Mouse (Mus musculus) kidney, postnatal 0 days (tissue): ENCODE results near the gene Olfr1201. TPM values are rescaled to one million over a fixed set of nuclear protein-coding genes. Genes with fewer than 3 reads are reported as not detected.

Experiments used
- ATAC-seq: fragments of 200-750 bp; cut with Nextera tagmentation; replicated peaks from 2 replicates; pipeline ENCODE4 v1.8.0; 2017; ENCODE audit warnings: low read depth, moderate number of reproducible peaks, moderate TSS enrichment, moderate library complexity; ENCODE audit not compliant: low FRiP score
- DNase-seq: peaks from one replicate; pipeline ENCODE4 v3.0.0-alpha.2; 2016; ENCODE audit warnings: low spot score
- H3K27ac ChIP-seq: fragments of 300-500 bp; sonication (generic); 2 replicates; pipeline ENCODE4 v1.5.1; 2014; ENCODE audit warnings: mild to moderate bottlenecking
- H3K27me3 ChIP-seq: fragments of 300-500 bp; sonication (generic); 2 replicates; pipeline ENCODE4 v1.6.1; 2014; ENCODE audit warnings: low read length, mixed read lengths; ENCODE audit not compliant: insufficient read depth
- H3K36me3 ChIP-seq: fragments of 300-500 bp; sonication (generic); 2 replicates; pipeline ENCODE4 v1.6.1; 2014; ENCODE audit warnings: low read length, mixed read lengths; ENCODE audit not compliant: insufficient read depth
- H3K4me1 ChIP-seq: fragments of 300-500 bp; sonication (generic); replicated peaks from 2 replicates; pipeline ENCODE4 v1.6.1; 2014; ENCODE audit warnings: antibody characterized with exemption, low read length, mixed read lengths; ENCODE audit not compliant: insufficient read depth
- H3K4me2 ChIP-seq: fragments of 300-500 bp; sonication (generic); 2 replicates; pipeline ENCODE4 v1.6.1; 2014; ENCODE audit warnings: mild to moderate bottlenecking, low read length, moderate library complexity, mixed read lengths
- H3K4me3 ChIP-seq: fragments of 300-500 bp; sonication (generic); replicated peaks from 2 replicates; pipeline ENCODE4 v1.5.1; 2014; ENCODE audit warnings: low read depth, low read length
- H3K9ac ChIP-seq: fragments of 300-500 bp; sonication (generic); 2 replicates; pipeline ENCODE4 v1.6.1; 2014; ENCODE audit warnings: low read depth, low read length
- H3K9me3 ChIP-seq: fragments of 300-500 bp; sonication (generic); replicated peaks from 2 replicates; pipeline ENCODE4 v1.6.1; 2016; ENCODE audit warnings: low read length, inconsistent platforms, mixed read lengths
- CTCF ChIP-seq: IDR thresholded peaks from 2 replicates; pipeline ENCODE4 v1.5.1; 2016; ENCODE audit warnings: antibody characterized with exemption, low read depth, mild to moderate bottlenecking, moderate library complexity
- WGBS: fragments of 180-500 bp; shearing (Covaris S2); extraction: QIAGEN DNeasy Blood & Tissue Kit; methylation state at CpG from one replicate; pipeline ENCODE4 v1.1.7; 2014; 5-methylcytosine and 5-hydroxymethylcytosine counted together
- polyA plus RNA-seq: library from polyadenylated mRNA; unstranded; fragments of >200 nt; fragmentation: Nextera tagmentation; extraction: Ambion mirVana; gene quantifications from 2 replicates; pipeline ENCODE4 v1.2.1, GENCODE M21; 2015

Gene Olfr1201
- not detected in 2 replicates for polyA plus RNA-seq

GRCm38 (mm10) chr2:88792736-88793135, at the start of gene Olfr1201:
TSS of gene Olfr1201 (plus strand) at chr2:88793036.
- Histone ChIP-seq H3K4me3 (no peak within 1 kb of the TSS), H3K9ac (no peak within 1 kb of the TSS), H3K4me1 (no peaks in the 10 kb centered on the region), H3K27ac (no peak within 1 kb of the TSS), H3K4me2 (no peak within 1 kb of the TSS), H3K27me3 (no peaks in the 10 kb centered on the region), H3K36me3 (no peaks in the 10 kb centered on the region), H3K9me3 (no peaks in the 10 kb centered on the region)
- DNase-seq: no peak
- WGBS: 80% methylated on average over 6 of the region's 6 CpGs
- ATAC-seq: no peak
- TF ChIP-seq CTCF: no peak

GRCm38 (mm10) chr2:88743379-88743778, 49.5 kb upstream of the Olfr1201 start:
- Histone ChIP-seq H3K9me3 (no peaks in the 10 kb centered on the region), H3K27ac (no peak overlapping the region), H3K4me2 (no peak overlapping the region), H3K27me3 (no peaks in the 10 kb centered on the region), H3K4me3 (no peak overlapping the region), H3K9ac (no peak overlapping the region), H3K4me1 (no peaks in the 10 kb centered on the region), H3K36me3 (no peaks in the 10 kb centered on the region)
- DNase-seq (no peak), ATAC-seq (no peak)
- 76% methylated on average over 3 of the region's 3 CpGs for WGBS
- no peak for TF ChIP-seq CTCF

GRCm38 (mm10) chr2:88751270-88751669, 41.6 kb upstream of the Olfr1201 start, which contains the start of gene Olfr1198:
TSS of gene Olfr1198 (minus strand) at chr2:88751370.
- WGBS: 94% methylated on average over 2 of the region's 2 CpGs
- Histone ChIP-seq H3K36me3 (no peaks in the 10 kb centered on the region), H3K9me3 (no peaks in the 10 kb centered on the region), H3K4me1 (no peaks in the 10 kb centered on the region), H3K27me3 (no peaks in the 10 kb centered on the region), H3K4me3 (no peak within 1 kb of the TSS), H3K4me2 (no peak within 1 kb of the TSS), H3K9ac (no peak within 1 kb of the TSS), H3K27ac (no peak within 1 kb of the TSS)
- no peak for DNase-seq
- no peak for TF ChIP-seq CTCF
- ATAC-seq: no peak

- DNase-seq: no peak
- no peaks in the 10 kb centered on the region for H3K36me3 ChIP-seq
- no peak for TF ChIP-seq CTCF
Measured at GRCm38 (mm10) chr2:88760369-88760768, 32.5 kb upstream of the Olfr1201 start, which contains the start of gene Olfr1199. TSS of gene Olfr1199 (minus strand) at chr2:88760469.

GRCm38 (mm10) chr2:88770388-88770787, 22.4 kb upstream of the Olfr1201 start, which contains the start of gene Olfr1200:
TSS of gene Olfr1200 (minus strand) at chr2:88770488.
- H3K4me3 ChIP-seq: no peak within 1 kb of the TSS
- H3K9ac ChIP-seq: no peak within 1 kb of the TSS
- H3K4me1 ChIP-seq: no peaks in the 10 kb centered on the region
- 76% methylated on average over 2 of the region's 2 CpGs for WGBS
- H3K9me3 ChIP-seq: no peaks in the 10 kb centered on the region
- DNase-seq (no peak), ATAC-seq (no peak)
- H3K27me3 ChIP-seq: no peaks in the 10 kb centered on the region
- H3K4me2 ChIP-seq: no peak within 1 kb of the TSS
- H3K27ac ChIP-seq: no peak within 1 kb of the TSS
- no peaks in the 10 kb centered on the region for H3K36me3 ChIP-seq
- no peak for TF ChIP-seq CTCF

More at GRCm38 (mm10) chr2:88760369-88760768, 32.5 kb upstream of the Olfr1201 start, which contains the start of gene Olfr1199:
- Histone ChIP-seq H3K27me3 (no peaks in the 10 kb centered on the region), H3K4me2 (no peak within 1 kb of the TSS), H3K9me3 (no peaks in the 10 kb centered on the region), H3K4me3 (no peak within 1 kb of the TSS), H3K27ac (no peak within 1 kb of the TSS), H3K4me1 (no peaks in the 10 kb centered on the region), H3K9ac (no peak within 1 kb of the TSS)
- no peak for ATAC-seq
- 79% methylated on average over 2 of the region's 2 CpGs for WGBS

- Histone ChIP-seq H3K27me3 (no peaks in the 10 kb centered on the region), H3K9me3 (no peaks in the 10 kb centered on the region), H3K4me1 (no peaks in the 10 kb centered on the region), H3K27ac (no peak within 1 kb of the TSS), H3K9ac (no peak within 1 kb of the TSS), H3K36me3 (no peaks in the 10 kb centered on the region), H3K4me3 (no peak within 1 kb of the TSS), H3K4me2 (no peak within 1 kb of the TSS)
- 73% methylated on average over 1 of the region's 1 CpGs for WGBS
- ATAC-seq (no peak), DNase-seq (no peak)
- TF ChIP-seq CTCF: no peak
Measured at GRCm38 (mm10) chr2:88814196-88814595, 21.4 kb downstream of the Olfr1201 start, which contains the start of gene Olfr1202. TSS of gene Olfr1202 (plus strand) at chr2:88814496.

GRCm38 (mm10) chr2:88829437-88829836, 36.6 kb downstream of the Olfr1201 start, which contains the start of gene Olfr1205:
TSS of gene Olfr1205 (plus strand) at chr2:88829737.
- DNase-seq (no peak), ATAC-seq (no peak)
- H3K27ac ChIP-seq: no peak within 1 kb of the TSS
- no peak within 1 kb of the TSS for H3K4me3 ChIP-seq
- no peak within 1 kb of the TSS for H3K9ac ChIP-seq
- no peaks in the 10 kb centered on the region for H3K4me1 ChIP-seq
- WGBS: 88% methylated on average over 2 of the region's 2 CpGs
- no peak for TF ChIP-seq CTCF
- H3K9me3 ChIP-seq: no peaks in the 10 kb centered on the region
- no peak within 1 kb of the TSS for H3K4me2 ChIP-seq
- H3K27me3 ChIP-seq: no peaks in the 10 kb centered on the region
- no peaks in the 10 kb centered on the region for H3K36me3 ChIP-seq
